Mouse (Mus musculus) urinary bladder, postnatal 4 days (tissue): ENCODE measurements at regions not wholly inside any gene's neighbourhood (a gene's known extent, or its start where the extent isn't known, plus 50 kb on each side); places are given as distances from the start of the nearest gene placed in this dataset.

ENCODE experiments used
- DNase-seq, 2 experiments: peaks; one replicate each; pipeline ENCODE4 v3.0.0; 2021 to 2022; ENCODE audit warnings: low spot score in 2 of 2

GRCm38 (mm10) chr10:74722971-74723370, 244.0 kb upstream of the Gnaz start:
- DNase-seq, result no peak

- DNase-seq, result no peak
Observed at GRCm38 (mm10) chr10:74749446-74749845, 217.5 kb upstream of the Gnaz start.

- DNase-seq, result no peak
Observed at GRCm38 (mm10) chr10:74750879-74751278, 216.1 kb upstream of the Gnaz start.

DNA sequence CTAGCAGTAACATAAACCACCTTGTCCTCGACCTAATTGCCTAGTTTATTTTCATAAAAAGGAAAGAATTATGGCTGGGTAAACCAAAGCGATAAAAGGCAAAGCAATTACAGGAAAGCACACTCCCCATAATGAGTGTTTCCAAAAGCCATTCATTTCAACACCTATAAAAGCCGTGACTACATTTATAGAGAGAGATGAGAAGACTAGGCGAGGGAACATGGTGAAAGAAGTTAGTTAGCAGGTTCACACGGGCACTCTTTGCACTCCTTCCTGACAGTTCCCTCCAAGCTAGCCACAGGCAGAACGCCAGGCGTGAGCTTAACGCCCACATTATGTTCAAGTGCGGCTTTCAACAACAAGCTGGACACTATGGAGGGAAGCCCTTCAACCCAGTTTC, 206.2 kb upstream of the Gnaz start:
- no peak for DNase-seq

- DNase-seq, result no peak
Observed at GRCm38 (mm10) chr10:74789245-74789644, 177.7 kb upstream of the Gnaz start.

- no peak for DNase-seq
Observed at GRCm38 (mm10) chr10:74789987-74790386, 177.0 kb upstream of the Gnaz start.

GRCm38 (mm10) chr10:74823395-74823794, 143.6 kb upstream of the Gnaz start:
- DNase-seq, result no peak

GRCm38 (mm10) chr10:74834359-74834758, 132.6 kb upstream of the Gnaz start:
- no peak for DNase-seq

DNA sequence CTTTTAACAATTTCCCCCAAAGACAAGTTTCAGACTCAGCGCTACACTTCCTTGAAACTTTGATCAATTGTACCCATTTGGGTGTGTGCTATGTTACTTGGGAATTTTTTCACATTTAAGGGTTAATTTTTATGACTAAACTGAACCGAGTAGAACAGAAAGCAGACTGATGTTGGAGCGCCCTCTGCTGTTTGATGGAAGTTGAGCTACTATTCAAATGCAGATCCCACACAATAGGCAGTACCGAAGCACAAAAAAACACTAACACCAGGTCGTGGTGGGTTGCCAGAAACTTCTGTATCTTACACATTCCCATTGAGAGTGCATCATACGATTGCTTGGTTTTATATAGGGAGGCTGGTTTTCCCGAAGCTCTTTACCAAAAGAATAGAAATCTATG, 118.6 kb upstream of the Gnaz start:
- DNase-seq, result peak; percentile 36 to 72

GRCm38 (mm10) chr10:74854991-74855664, 111.8 kb upstream of the Gnaz start:
- no peak for DNase-seq
